Mouse (Mus musculus) frontal cortex, postnatal 14 days (tissue): ENCODE data around the gene Atg4d.
"Not testable (repeated sequence)": the region's sequence is repeated elsewhere in the genome, so short reads cannot be mapped to it uniquely, and the experiment has no call there.

ENCODE experiments used
- DNase-seq, 2 experiments: peaks; one replicate each; pipeline ENCODE4 v3.0.0; 2022; ENCODE audit warnings: low spot score in 2 of 2

The Atg4d gene

GRCm38 (mm10) chr9:21273520-21274228, 8.6 kb downstream of the Atg4d start:
- no peak for DNase-seq

- no peak for DNase-seq
These were observed 9.2 kb downstream of the Atg4d start for GRCm38 (mm10) chr9:21274336-21274735.

- DNase-seq = no peak
These were observed 10.1 kb downstream of the Atg4d start for GRCm38 (mm10) chr9:21275013-21275710.

GRCm38 (mm10) chr9:21275727-21276126, 10.6 kb downstream of the Atg4d start:
- no peak for DNase-seq

GRCm38 (mm10) chr9:21276307-21276706, 11.2 kb downstream of the Atg4d start:
- no peak for DNase-seq

GRCm38 (mm10) chr9:21277776-21278175, 12.7 kb downstream of the Atg4d start:
- no peak for DNase-seq

GRCm38 (mm10) chr9:21283591-21283990, 18.5 kb downstream of the Atg4d start:
- no peak for DNase-seq

GRCm38 (mm10) chr9:21283994-21284393, 18.9 kb downstream of the Atg4d start:
- DNase-seq = no peak

GRCm38 (mm10) chr9:21286753-21287152, 21.7 kb downstream of the Atg4d start:
- no peak for DNase-seq

- peak; percentile 94 to 96 for DNase-seq
These were observed 22.7 kb downstream of the Atg4d start, which contains the start of gene Kri1 for GRCm38 (mm10) chr9:21287571-21288402. TSS of gene Kri1 (minus strand) at chr9:21287969.

- DNase-seq = no peak
These were observed 23.6 kb downstream of the Atg4d start for GRCm38 (mm10) chr9:21288404-21289336.

GRCm38 (mm10) chr9:21289337-21289671, 24.2 kb downstream of the Atg4d start:
- no peak for DNase-seq

- peak in 1 of 2 experiments; percentile 61 for DNase-seq
These were observed 25.5 kb downstream of the Atg4d start for GRCm38 (mm10) chr9:21290589-21290988.

GRCm38 (mm10) chr9:21291022-21291787, 26.1 kb downstream of the Atg4d start, which contains the start of gene Cdkn2d:
TSS of gene Cdkn2d (minus strand) at chr9:21291407.
- DNase-seq = peak; percentile 100

- not testable (repeated sequence) for DNase-seq
These were observed 26.8 kb downstream of the Atg4d start for GRCm38 (mm10) chr9:21291868-21292267.

- DNase-seq = no peak
These were observed 27.2 kb downstream of the Atg4d start for GRCm38 (mm10) chr9:21292271-21292670.

- no peak for DNase-seq
These were observed 33.9 kb downstream of the Atg4d start for GRCm38 (mm10) chr9:21299014-21299413.

GRCm38 (mm10) chr9:21305065-21305464, 40.0 kb downstream of the Atg4d start:
- DNase-seq = no peak

GRCm38 (mm10) chr9:21309150-21309741, 44.2 kb downstream of the Atg4d start:
- no peak for DNase-seq

GRCm38 (mm10) chr9:21311695-21312094, 46.6 kb downstream of the Atg4d start:
- DNase-seq = no peak
